Mouse (Mus musculus) MEL (cell line): Measurements from ENCODE around the gene Serpinb6a. TPM values are rescaled to one million over a fixed set of nuclear protein-coding genes. Genes with fewer than 3 reads are reported as not detected.

ENCODE experiments used
- DNase-seq: peaks from one replicate; pipeline ENCODE4 v3.0.0; 2011; ENCODE audit warnings: low read depth, low spot score
- H3K27ac ChIP-seq: 2 replicates; pipeline ENCODE4 v1.5.1; 2012; ENCODE audit warnings: low read depth, mild to moderate bottlenecking, control low read depth, low read length, moderate library complexity; ENCODE audit not compliant: control insufficient read depth
- H3K27me3 ChIP-seq, 2 experiments: fragments of 150-350 bp in 1 of 2; sonication (generic) in 1 of 2; 2 replicates each; pipeline ENCODE4 v1.6.1; 2012; ENCODE audit warnings: low read length in 2 of 2, mild to moderate bottlenecking in 2 of 2, improper control_type of control experiment in 1 of 2, moderate library complexity in 1 of 2; ENCODE audit not compliant: insufficient read depth in 2 of 2, control insufficient read depth in 1 of 2
- H3K36me3 ChIP-seq, 2 experiments: 2 replicates each; pipeline ENCODE4 v1.6.1; 2012 to 2014; ENCODE audit warnings: low read length in 2 of 2, improper control_type of control experiment in 1 of 2, inconsistent platforms in 1 of 2, mild to moderate bottlenecking in 1 of 2; ENCODE audit not compliant: insufficient read depth in 2 of 2, control insufficient read depth in 1 of 2
- H3K4me1 ChIP-seq, 2 experiments: fragments of 150-350 bp in 1 of 2; sonication (generic) in 1 of 2; 2 replicates each; pipeline ENCODE4 v1.6.1; 2012; ENCODE audit warnings: low read length in 2 of 2, improper control_type of control experiment in 1 of 2, mild to moderate bottlenecking in 1 of 2; ENCODE audit not compliant: insufficient read depth in 2 of 2, control insufficient read depth in 1 of 2
- H3K4me3 ChIP-seq, 2 experiments: fragments of 150-350 bp in 1 of 2; sonication (generic) in 1 of 2; 2 replicates each; pipeline ENCODE4 v1.5.1; 2012; ENCODE audit warnings: low read depth in 2 of 2, low read length in 2 of 2, mild to moderate bottlenecking in 2 of 2, moderate library complexity in 2 of 2, control low read depth in 1 of 2, improper control_type of control experiment in 1 of 2; ENCODE audit not compliant: control insufficient read depth in 1 of 2, insufficient read depth in 1 of 2
- H3K79me2 ChIP-seq: 2 replicates; pipeline ENCODE4 v1.6.1; 2012; ENCODE audit warnings: mild to moderate bottlenecking, low read length, moderate library complexity; ENCODE audit not compliant: control insufficient read depth, poor library complexity, insufficient read depth
- H3K9ac ChIP-seq: 2 replicates; pipeline ENCODE4 v1.6.1; 2012; ENCODE audit warnings: low read depth, mild to moderate bottlenecking, control low read depth, low read length, moderate library complexity; ENCODE audit not compliant: control insufficient read depth, poor library complexity, severe bottlenecking
- H3K9me3 ChIP-seq: fragments of 150-350 bp; sonication (generic); replicated peaks from 2 replicates; pipeline ENCODE4 v1.6.1; 2012; ENCODE audit warnings: mild to moderate bottlenecking, low read length, improper control_type of control experiment, moderate library complexity; ENCODE audit not compliant: insufficient read depth
- CHD1 ChIP-seq: IDR thresholded peaks from 2 replicates; pipeline ENCODE4 v1.6.1; 2012; ENCODE audit warnings: low read depth, mild to moderate bottlenecking, inconsistent platforms, low read length, improper control_type of control experiment
- CHD2 ChIP-seq: IDR thresholded peaks from 2 replicates; pipeline ENCODE4 v1.6.1; 2011; ENCODE audit warnings: low read length, improper control_type of control experiment
- CTCF ChIP-seq, 3 experiments: IDR thresholded peaks in 2 of 3; conservative IDR thresholded peaks in 1 of 3; 2 replicates each; pipeline ENCODE4 v1.5.1; 2011 to 2012; ENCODE audit warnings: low read length in 3 of 3, low read depth in 2 of 3, mild to moderate bottlenecking in 2 of 3, improper control_type of control experiment in 1 of 3, inconsistent platforms in 1 of 3, mixed read lengths in 1 of 3, moderate library complexity in 1 of 3; ENCODE audit not compliant: control insufficient read depth in 1 of 3, insufficient read depth in 1 of 3, poor library complexity in 1 of 3, severe bottlenecking in 1 of 3
- EP300 ChIP-seq, 2 experiments: IDR thresholded peaks; 2 replicates each; pipeline ENCODE4 v1.6.1; 2011; ENCODE audit warnings: improper control_type of control experiment in 2 of 2, low read length in 2 of 2, low read depth in 1 of 2, mild to moderate bottlenecking in 1 of 2
- ETS1 ChIP-seq: IDR thresholded peaks from 2 replicates; pipeline ENCODE4 v1.6.1; 2012; ENCODE audit warnings: low read depth, mild to moderate bottlenecking, inconsistent platforms, low read length, improper control_type of control experiment, moderate library complexity
- HCFC1 ChIP-seq: IDR thresholded peaks from 2 replicates; pipeline ENCODE4 v1.6.1; 2012; ENCODE audit warnings: low read depth, mild to moderate bottlenecking, inconsistent platforms, low read length, improper control_type of control experiment, moderate library complexity
- KAT2A ChIP-seq: conservative IDR thresholded peaks from 2 replicates; pipeline ENCODE4 v1.6.1; 2012; ENCODE audit warnings: low read depth, low read length, improper control_type of control experiment, inconsistent platforms
- MAX ChIP-seq: IDR thresholded peaks from 2 replicates; pipeline ENCODE4 v1.6.1; 2011; ENCODE audit warnings: low read length, improper control_type of control experiment
- MEF2A ChIP-seq: IDR thresholded peaks from 2 replicates; pipeline ENCODE4 v1.6.1; 2014; ENCODE audit warnings: low read depth, mild to moderate bottlenecking, inconsistent platforms, low read length, improper control_type of control experiment; ENCODE audit not compliant: poor library complexity, insufficient replicate concordance, severe bottlenecking; ENCODE audit errors: extremely low read depth
- MYC ChIP-seq: IDR thresholded peaks from 2 replicates; pipeline ENCODE4 v1.6.1; 2011; ENCODE audit warnings: low read depth, mild to moderate bottlenecking, low read length, improper control_type of control experiment, moderate library complexity
- NELFE ChIP-seq: IDR thresholded peaks from 2 replicates; pipeline ENCODE4 v1.6.1; 2011; ENCODE audit warnings: low read depth, low read length, improper control_type of control experiment
- POLR2A ChIP-seq, 2 experiments: IDR thresholded peaks; 2 replicates each; pipeline ENCODE4 v1.6.1; 2011 to 2012; ENCODE audit warnings: low read length in 2 of 2, mild to moderate bottlenecking in 2 of 2, control low read depth in 1 of 2, improper control_type of control experiment in 1 of 2, low read depth in 1 of 2, moderate library complexity in 1 of 2; ENCODE audit not compliant: control insufficient read depth in 1 of 2, insufficient read depth in 1 of 2, poor library complexity in 1 of 2
- POLR2AphosphoS2 ChIP-seq: IDR thresholded peaks from 2 replicates; pipeline ENCODE4 v1.6.1; 2011; ENCODE audit warnings: low read length, improper control_type of control experiment
- POLR2AphosphoS5 ChIP-seq: IDR thresholded peaks from 2 replicates; pipeline ENCODE4 v1.6.1; 2012; ENCODE audit warnings: low read depth, borderline replicate concordance, mild to moderate bottlenecking, inconsistent platforms, low read length, moderate library complexity, mixed read lengths
- RAD21 ChIP-seq: IDR thresholded peaks from 2 replicates; pipeline ENCODE4 v1.6.1; 2011; ENCODE audit warnings: mild to moderate bottlenecking, low read depth, low read length, improper control_type of control experiment
- RCOR1 ChIP-seq: IDR thresholded peaks from 2 replicates; pipeline ENCODE4 v1.6.1; 2012; ENCODE audit warnings: low read depth, mild to moderate bottlenecking, inconsistent platforms, low read length, improper control_type of control experiment
- SIN3A ChIP-seq: IDR thresholded peaks from 2 replicates; pipeline ENCODE4 v1.6.1; 2012; ENCODE audit warnings: low read length, improper control_type of control experiment, inconsistent platforms
- SMC3 ChIP-seq: IDR thresholded peaks from 2 replicates; pipeline ENCODE4 v1.6.1; 2011; ENCODE audit warnings: low read depth, low read length, improper control_type of control experiment
- UBTF ChIP-seq: IDR thresholded peaks from 2 replicates; pipeline ENCODE4 v1.6.1; 2012; ENCODE audit warnings: low read depth, mild to moderate bottlenecking, inconsistent platforms, low read length, improper control_type of control experiment, moderate library complexity, borderline replicate concordance; ENCODE audit not compliant: insufficient read depth
- USF1 ChIP-seq: IDR thresholded peaks from 2 replicates; pipeline ENCODE4 v1.6.1; 2014; ENCODE audit warnings: low read depth, mild to moderate bottlenecking, inconsistent platforms, low read length, improper control_type of control experiment, moderate library complexity
- ZC3H11A ChIP-seq: IDR thresholded peaks from 2 replicates; pipeline ENCODE4 v1.6.1; 2012; ENCODE audit warnings: low read depth, mild to moderate bottlenecking, inconsistent platforms, low read length, improper control_type of control experiment
- ZNF384 ChIP-seq: IDR thresholded peaks from 2 replicates; pipeline ENCODE4 v1.6.1; 2012; ENCODE audit warnings: low read depth, mild to moderate bottlenecking, inconsistent platforms, low read length, improper control_type of control experiment
- polyA plus RNA-seq, 2 experiments: library from polyadenylated mRNA; stranded (reverse) in 1 of 2; unstranded in 1 of 2; fragments of >175 nt in 1 of 2; fragments of >200 nt in 1 of 2; gene quantifications; 2 replicates each; pipeline versions ENCODE4 v1.2.1 to v1.2.4; 2012; ENCODE audit warnings: low replicate concordance in 2 of 2, low read depth in 1 of 2; ENCODE audit not compliant: insufficient read length in 2 of 2, insufficient read depth in 1 of 2, missing spikeins in 1 of 2
- total RNA-seq: library from RNA; depleted of rRNA; stranded (reverse); fragments of 300-350 nt; gene quantifications from 2 replicates; pipeline ENCODE4 v1.2.3, GENCODE M21; 2012

Serpinb6a gene
- total and polyA plus RNA-seq, 3 experiments = 61.6 to 65.1 TPM; not detected in 1

DNA sequence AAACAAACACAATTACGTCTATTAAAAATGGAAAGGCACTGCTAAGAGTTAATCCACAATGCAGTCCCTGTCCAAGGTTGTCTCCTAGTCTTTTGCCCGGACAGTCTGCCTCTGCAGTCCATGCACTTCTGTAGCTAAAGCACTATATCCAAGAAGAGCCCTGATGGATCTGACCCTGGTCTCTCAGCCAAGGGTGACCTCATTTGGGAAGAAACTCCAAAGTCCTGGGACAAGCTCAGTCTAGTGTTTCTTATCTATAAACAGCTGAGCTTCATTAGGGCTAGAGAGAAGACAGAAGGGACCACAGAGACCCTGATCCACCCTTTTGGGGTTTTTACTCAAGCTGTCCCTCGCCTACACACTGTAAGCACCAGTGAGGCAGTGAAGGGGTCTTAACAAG, 71.7 kb downstream of the Serpinb6a start:
- TF ChIP-seq POLR2AphosphoS2 (no peak), ZNF384 (no peak), SMC3 (no peak), CTCF (IDR thresholded peaks at IDR 0.05 in 2 of 3, conservative IDR thresholded peaks at IDR 0.05 in 1 of 3; ENCODE audit: control insufficient read depth in 1 of 3, insufficient read depth in 1 of 3, low read depth in 2 of 3, low read length in 3 of 3, poor library complexity in 1 of 3, severe bottlenecking in 1 of 3) (no peak), POLR2AphosphoS5 (no peak), NELFE (no peak), ZC3H11A (no peak), UBTF (no peak), MEF2A (no peak), EP300 (IDR thresholded peaks at IDR 0.05; ENCODE audit: low read depth in 1 of 2, low read length in 2 of 2) (no peak), MYC (no peak), HCFC1 (no peak), RAD21 (no peak), USF1 (no peak), MAX (no peak), ETS1 (no peak), KAT2A (no peak)
- TF ChIP-seq, all 39 proteins: peak for 0
- peaks cover 2 to 4% of the 10 kb centered on the region in 2 experiments; a peak in 3 of 4 replicates for H3K36me3 ChIP-seq
- no peaks in the 10 kb centered on the region for H3K4me1 ChIP-seq
- H3K9ac ChIP-seq = no peak overlapping the region
- H3K27ac ChIP-seq = no peak overlapping the region
- no peaks in the 10 kb centered on the region for H3K27me3 ChIP-seq
- no peak overlapping the region for H3K4me3 ChIP-seq
- no peaks in the 10 kb centered on the region for H3K9me3 ChIP-seq
- no peak for DNase-seq
- H3K79me2 ChIP-seq = peaks cover 2% of the 10 kb centered on the region; the same call in 1 of the 2 replicates

DNA sequence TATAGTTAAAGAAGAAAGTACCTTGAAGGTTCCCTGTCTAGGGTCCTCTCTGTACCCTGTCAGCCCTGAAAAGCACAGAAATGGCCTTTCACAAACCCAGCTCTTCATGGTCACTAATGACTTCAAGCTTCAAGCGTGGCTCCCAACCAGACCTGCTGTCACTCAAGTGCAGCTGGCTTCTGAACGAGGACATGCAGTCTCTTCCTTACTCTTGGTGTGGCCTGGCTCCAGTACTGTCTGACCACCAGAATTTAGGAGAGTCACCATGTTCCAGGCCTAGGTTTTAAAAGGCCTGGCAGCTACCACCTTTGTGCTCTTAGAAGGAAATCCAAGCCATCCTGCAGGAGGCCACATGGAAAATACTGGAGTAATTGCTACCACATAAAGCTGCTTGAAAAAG, 72.3 kb downstream of the Serpinb6a start:
- H3K4me1 ChIP-seq = no peaks in the 10 kb centered on the region
- no peak for TF ChIP-seq RCOR1
- TF ChIP-seq POLR2AphosphoS5 = no peak
- no peak for TF ChIP-seq SIN3A
- no peak for TF ChIP-seq MYC
- no peak for TF ChIP-seq POLR2A (IDR thresholded peaks at IDR 0.05; ENCODE audit: control insufficient read depth in 1 of 2, insufficient read depth in 1 of 2, low read depth in 1 of 2, low read length in 2 of 2, poor library complexity in 1 of 2)
- TF ChIP-seq CHD1 = no peak
- no peak for TF ChIP-seq ZNF384
- TF ChIP-seq CHD2 = no peak
- no peak for TF ChIP-seq RAD21
- no peak for TF ChIP-seq USF1
- no peak for TF ChIP-seq MEF2A
- TF ChIP-seq UBTF = no peak
- no peak overlapping the region for H3K27ac ChIP-seq
- no peaks in the 10 kb centered on the region for H3K27me3 ChIP-seq
- H3K9me3 ChIP-seq = no peaks in the 10 kb centered on the region
- H3K4me3 ChIP-seq = no peak overlapping the region
- peaks cover 2 to 4% of the 10 kb centered on the region in 2 experiments; a peak in 3 of 4 replicates for H3K36me3 ChIP-seq
- no peaks in the 10 kb centered on the region for H3K79me2 ChIP-seq
- no peak overlapping the region for H3K9ac ChIP-seq
- no peak for DNase-seq
